Mouse (Mus musculus): ENCODE data around the gene Prnp. TPM values are rescaled to one million over a fixed set of nuclear protein-coding genes. Genes with fewer than 3 reads are reported as not detected.

Prnp gene
- total RNA-seq (2023) = 1 to 10 TPM; 2.7 to 3.7 TPM

DNA sequence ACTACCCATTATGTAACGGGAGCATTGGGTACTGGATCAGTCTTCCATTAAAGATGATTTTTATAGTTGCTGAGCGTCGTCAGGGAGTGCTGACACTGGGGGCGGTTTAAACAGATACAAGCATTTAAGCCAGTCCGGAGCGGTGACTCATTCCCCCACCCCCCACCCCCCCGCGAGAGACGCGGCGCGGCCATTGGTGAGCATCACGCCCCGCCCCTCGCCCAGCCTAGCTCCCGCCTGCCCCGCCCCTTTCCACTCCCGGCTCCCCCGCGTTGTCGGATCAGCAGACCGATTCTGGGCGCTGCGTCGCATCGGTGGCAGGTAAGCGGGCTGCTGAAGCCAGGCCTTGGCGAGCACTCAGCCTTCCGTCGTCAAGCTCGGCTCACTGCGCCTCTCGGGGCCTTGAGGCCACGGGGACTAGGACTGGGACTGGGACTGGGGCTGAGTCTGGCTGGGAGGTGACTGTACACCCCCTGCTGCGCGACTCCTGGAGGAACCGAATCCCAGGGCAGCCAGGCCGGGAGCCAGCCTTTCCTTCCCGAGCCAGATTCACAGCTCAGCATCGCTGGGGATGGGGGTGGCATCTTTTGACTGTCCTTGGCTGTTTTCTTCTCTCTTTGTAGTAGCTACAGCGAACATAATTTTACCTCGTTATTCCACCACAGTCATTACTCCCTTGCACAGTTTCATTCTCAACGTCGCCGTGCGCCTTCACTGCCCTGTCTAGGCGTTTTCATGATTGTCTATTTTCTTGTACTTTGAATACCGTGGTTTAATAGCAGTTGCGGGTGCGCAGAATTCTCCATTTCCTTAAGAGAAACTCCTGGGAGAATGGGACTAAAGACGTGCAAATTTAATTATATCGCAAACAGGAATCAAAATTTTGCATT lies at the start of gene Prnp, which contains the start of gene Prn:
Prnp (plus strand) TSS at position 246 of the 890 bp plus-strand sequence.
Prn (plus strand) TSS at position 275 of the 890 bp plus-strand sequence.

DNA sequence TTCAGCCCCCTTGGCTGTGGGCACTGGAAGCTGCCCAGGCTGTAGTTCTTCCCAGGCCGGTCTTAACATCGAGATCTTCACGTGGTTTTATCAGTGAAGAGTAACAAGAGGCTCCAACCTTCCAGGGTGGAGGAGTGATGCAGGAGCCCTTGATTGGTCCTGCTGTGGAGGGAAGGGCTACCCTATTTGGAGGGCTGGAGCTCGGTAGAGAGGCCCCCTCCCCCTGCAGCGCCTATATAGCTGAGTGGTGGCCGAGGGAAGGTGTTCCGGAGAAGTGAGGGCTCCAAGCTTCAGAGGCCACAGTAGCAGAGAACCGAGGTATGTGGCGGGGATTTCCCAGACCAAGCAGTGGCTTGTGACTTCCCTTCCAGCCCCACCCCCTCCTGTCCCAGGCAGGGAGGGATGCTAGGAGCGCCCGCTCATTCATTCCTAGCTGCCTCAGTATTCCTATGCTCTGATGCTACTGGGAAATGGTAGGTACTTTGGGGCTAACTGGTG lies 40.9 kb downstream of the Prnp start, which contains the start of gene Prnd:
Prnd (plus strand) TSS at position 264 of the 498 bp plus-strand sequence.

Other genes with a start within 250 kb of the Prnp start
- gene Erv3, start 50.2 kb upstream of the Prnp start, total RNA-seq (2023) = not detected
- not detected for gene Prn, start within 50 bp of the Prnp start, total RNA-seq (2023)
- not detected for gene Prnd, start 40.9 kb downstream of the Prnp start, total RNA-seq (2023)
- gene Rassf2, start 120.3 kb downstream of the Prnp start, total RNA-seq (2023) = 100 to 1,000 TPM; 203 to 219 TPM
- 10 to 100 TPM; 32.8 to 44.2 TPM for gene Slc23a2, start 235.2 kb downstream of the Prnp start, total RNA-seq (2023)

All from T-cell, adult 66 days (primary cell).